Mouse (Mus musculus) embryonic facial prominence, embryonic 12.5 days (tissue): ENCODE results near the gene Slco3a1. TPM values are rescaled to one million over a fixed set of nuclear protein-coding genes. Genes with fewer than 3 reads are reported as not detected.

Experiments used
- ATAC-seq: fragments of 200-750 bp; cut with Nextera tagmentation; 2 replicates; pipeline ENCODE4 v1.8.0; 2017; ENCODE audit not compliant: insufficient number of reproducible peaks, insufficient read depth, low FRiP score, low TSS enrichment
- H3K27ac ChIP-seq: fragments of 300-500 bp; sonication (generic); 2 replicates; pipeline ENCODE4 v1.5.1; 2016; ENCODE audit warnings: mild to moderate bottlenecking
- H3K27me3 ChIP-seq: fragments of 300-500 bp; sonication (generic); 2 replicates; pipeline ENCODE4 v1.6.1; 2016; ENCODE audit warnings: mild to moderate bottlenecking, moderate library complexity
- H3K36me3 ChIP-seq: fragments of 300-500 bp; sonication (generic); 2 replicates; pipeline ENCODE4 v1.6.1; 2016; ENCODE audit warnings: mild to moderate bottlenecking
- H3K4me1 ChIP-seq: fragments of 300-500 bp; sonication (generic); 2 replicates; pipeline ENCODE4 v1.6.1; 2016
- H3K4me2 ChIP-seq: fragments of 300-500 bp; sonication (generic); replicated peaks from 2 replicates; pipeline ENCODE4 v1.6.1; 2016; ENCODE audit warnings: mild to moderate bottlenecking, moderate library complexity
- H3K4me3 ChIP-seq: fragments of 300-500 bp; sonication (generic); 2 replicates; pipeline ENCODE4 v1.5.1; 2016; ENCODE audit warnings: mild to moderate bottlenecking
- H3K9ac ChIP-seq: fragments of 300-500 bp; sonication (generic); 2 replicates; pipeline ENCODE4 v1.6.1; 2016; ENCODE audit warnings: mild to moderate bottlenecking, moderate library complexity
- H3K9me3 ChIP-seq: fragments of 300-500 bp; sonication (generic); 2 replicates; pipeline ENCODE4 v1.6.1; 2016; ENCODE audit warnings: mild to moderate bottlenecking, moderate library complexity
- WGBS: fragments of 180-500 bp; shearing (Covaris S2); methylation state at CpG from one replicate; pipeline ENCODE4 v1.1.7; 2016; 5-methylcytosine and 5-hydroxymethylcytosine counted together
- polyA plus RNA-seq: library from polyadenylated mRNA; unstranded; fragments of >200 nt; fragmentation: Nextera tagmentation; extraction: Ambion mirVana; gene quantifications from 2 replicates; pipeline ENCODE4 v1.2.1, GENCODE M21; 2016

Slco3a1 gene
- polyA plus RNA-seq = 11.8 and 11.9 TPM in 2 replicates

GRCm38 (mm10) chr7:74554608-74555311 lies at the start of gene Slco3a1:
Slco3a1 (minus strand) TSS chr7:74554780.
- peak; percentile 77 for ATAC-seq
- Histone ChIP-seq H3K4me2 (peak within 1 kb of the TSS; percentile 97), H3K36me3 (no peaks in the 10 kb centered on the region), H3K4me3 (peak within 1 kb of the TSS; percentile 63), H3K4me1 (peaks cover 28% of the 10 kb centered on the region; the same call in 1 of the 2 replicates), H3K9ac (peak within 1 kb of the TSS; percentile 75), H3K27me3 (peaks cover 11% of the 10 kb centered on the region; the same call in 1 of the 2 replicates), H3K27ac (peak within 1 kb of the TSS; percentile 69), H3K9me3 (no peaks in the 10 kb centered on the region)
- under 1% methylated on average over 65 of the region's 66 CpGs for WGBS

DNA sequence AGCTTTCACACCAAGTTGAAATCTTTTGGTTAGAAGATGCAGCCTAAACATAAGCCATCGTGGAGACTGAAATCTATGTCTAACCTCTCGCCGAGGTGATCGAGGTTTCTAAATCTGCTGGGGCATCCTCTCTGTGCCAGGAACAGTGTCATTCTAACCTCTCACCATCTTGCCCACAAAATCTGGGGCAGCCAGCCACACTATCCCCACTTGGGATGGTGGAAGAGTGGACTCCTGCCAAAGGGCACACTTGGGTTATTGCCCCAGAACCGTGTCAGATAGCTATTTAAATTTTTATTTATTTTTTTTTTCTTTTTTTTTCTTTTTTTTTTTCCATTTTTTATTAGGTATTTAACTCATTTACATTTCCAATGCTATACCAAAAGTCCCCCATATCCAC lies 46.4 kb upstream of the Slco3a1 start:
- no peak for ATAC-seq
- WGBS = 95% methylated on average over 5 of the region's 5 CpGs
- no peaks in the 10 kb centered on the region for H3K4me1 ChIP-seq
- H3K36me3 ChIP-seq = no peaks in the 10 kb centered on the region
- H3K27me3 ChIP-seq = no peaks in the 10 kb centered on the region
- H3K9me3 ChIP-seq = no peaks in the 10 kb centered on the region
- no peak overlapping the region for H3K4me2 ChIP-seq
- no peak overlapping the region for H3K9ac ChIP-seq
- no peak overlapping the region for H3K27ac ChIP-seq
- H3K4me3 ChIP-seq = no peak overlapping the region

- Histone ChIP-seq H3K27me3 (no peaks in the 10 kb centered on the region), H3K27ac (no peak overlapping the region), H3K9me3 (no peaks in the 10 kb centered on the region), H3K4me2 (no peak overlapping the region), H3K4me1 (no peaks in the 10 kb centered on the region), H3K9ac (no peak overlapping the region), H3K36me3 (no peaks in the 10 kb centered on the region), H3K4me3 (no peak overlapping the region)
- WGBS = 83% methylated on average over 1 of the region's 1 CpGs
- no peak for ATAC-seq
Measured at GRCm38 (mm10) chr7:74579411-74579810, 24.8 kb upstream of the Slco3a1 start.

DNA sequence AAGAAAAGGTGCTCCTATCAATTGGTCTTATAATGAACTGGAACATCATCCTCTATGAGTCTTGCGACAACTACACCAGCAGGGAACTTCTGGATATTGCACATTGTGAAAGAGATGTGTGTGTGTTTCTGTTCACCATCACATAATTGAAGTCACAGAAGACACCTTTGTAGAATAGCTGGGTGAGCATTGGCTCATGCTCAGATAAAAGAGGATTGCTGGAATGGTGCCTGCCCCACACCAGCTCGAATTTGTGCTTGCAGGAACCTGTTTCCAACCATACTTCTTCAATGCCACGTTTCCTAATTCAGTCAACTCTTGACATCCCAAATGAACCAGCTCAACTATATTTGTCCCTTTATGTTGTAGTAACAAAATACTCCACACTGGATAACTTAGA lies 21.1 kb upstream of the Slco3a1 start:
- Histone ChIP-seq H3K36me3 (no peaks in the 10 kb centered on the region), H3K9me3 (no peaks in the 10 kb centered on the region), H3K9ac (no peak overlapping the region), H3K27me3 (no peaks in the 10 kb centered on the region), H3K4me1 (no peaks in the 10 kb centered on the region), H3K27ac (no peak overlapping the region), H3K4me3 (no peak overlapping the region), H3K4me2 (no peak overlapping the region)
- no peak for ATAC-seq
- 80% methylated on average over 3 of the region's 3 CpGs for WGBS

DNA sequence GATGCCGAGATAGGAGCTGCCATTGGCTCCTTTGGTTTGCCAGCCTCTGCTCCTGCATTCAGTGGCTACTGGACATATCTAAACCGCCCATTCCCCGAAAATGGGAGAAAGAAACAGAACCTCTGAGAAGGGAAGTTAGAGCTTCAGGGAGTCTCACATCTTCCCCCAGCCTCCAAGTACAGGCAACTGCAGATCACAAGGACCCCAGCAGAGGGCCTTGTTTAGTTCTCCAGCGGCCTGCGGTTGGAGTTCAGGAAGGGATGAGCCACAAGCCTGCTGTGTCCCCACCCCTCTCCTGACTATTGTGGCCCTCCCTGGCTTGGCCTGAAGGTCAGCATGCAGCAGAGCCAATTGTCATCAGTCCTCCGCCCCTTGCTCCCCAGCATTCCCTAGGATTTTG lies 836 bp upstream of the Slco3a1 start:
- H3K4me1 ChIP-seq = peaks cover 28% of the 10 kb centered on the region; the same call in 1 of the 2 replicates
- H3K36me3 ChIP-seq = no peaks in the 10 kb centered on the region
- 17% methylated on average over 6 of the region's 6 CpGs for WGBS
- no peak for ATAC-seq
- H3K27me3 ChIP-seq = peaks cover 11% of the 10 kb centered on the region; the same call in 1 of the 2 replicates
- H3K4me3 ChIP-seq = peak overlapping the region; percentile 63
- no peaks in the 10 kb centered on the region for H3K9me3 ChIP-seq
- peak overlapping the region; percentile 97 for H3K4me2 ChIP-seq
- H3K9ac ChIP-seq = peak overlapping the region; percentile 75; the same call in 1 of the 2 replicates
- H3K27ac ChIP-seq = no peak overlapping the region

DNA sequence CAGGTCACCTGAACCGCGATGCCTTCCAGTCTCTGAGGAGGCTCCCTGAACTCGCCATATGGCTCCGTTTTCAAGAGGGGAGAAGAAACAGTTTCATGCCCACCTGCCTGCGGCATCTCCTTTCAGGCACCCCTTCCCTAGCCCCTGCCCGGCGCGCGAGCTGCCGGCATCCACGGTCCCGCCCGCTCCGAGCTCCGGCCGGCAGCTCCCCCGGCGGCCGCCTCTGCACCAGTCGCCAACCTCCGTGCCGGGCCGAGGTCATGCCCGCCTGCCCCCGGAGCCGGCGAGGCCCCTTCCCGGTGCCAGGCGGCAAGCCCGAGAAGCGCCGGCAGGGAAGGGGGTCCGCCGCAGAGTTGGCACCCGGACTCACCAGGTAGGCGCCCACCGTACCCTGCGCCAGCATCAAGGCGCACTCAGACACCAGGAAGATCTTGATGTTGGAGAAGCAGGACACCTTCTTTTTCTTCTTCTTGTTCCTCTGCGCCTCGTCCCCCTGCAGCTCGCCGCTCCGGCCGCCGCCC lies 479 bp downstream of the Slco3a1 start:
- H3K4me2 ChIP-seq = peak overlapping the region; percentile 97
- H3K27me3 ChIP-seq = peaks cover 11% of the 10 kb centered on the region; the same call in 1 of the 2 replicates
- no peaks in the 10 kb centered on the region for H3K9me3 ChIP-seq
- WGBS = under 1% methylated on average over 45 of the region's 46 CpGs
- peak; percentile 37; the same call in 1 of the 2 replicates for ATAC-seq
- peaks cover 28% of the 10 kb centered on the region; the same call in 1 of the 2 replicates for H3K4me1 ChIP-seq
- no peaks in the 10 kb centered on the region for H3K36me3 ChIP-seq
- peak overlapping the region; percentile 69 for H3K27ac ChIP-seq
- peak overlapping the region; percentile 63 for H3K4me3 ChIP-seq
- H3K9ac ChIP-seq = peak overlapping the region; percentile 75

DNA sequence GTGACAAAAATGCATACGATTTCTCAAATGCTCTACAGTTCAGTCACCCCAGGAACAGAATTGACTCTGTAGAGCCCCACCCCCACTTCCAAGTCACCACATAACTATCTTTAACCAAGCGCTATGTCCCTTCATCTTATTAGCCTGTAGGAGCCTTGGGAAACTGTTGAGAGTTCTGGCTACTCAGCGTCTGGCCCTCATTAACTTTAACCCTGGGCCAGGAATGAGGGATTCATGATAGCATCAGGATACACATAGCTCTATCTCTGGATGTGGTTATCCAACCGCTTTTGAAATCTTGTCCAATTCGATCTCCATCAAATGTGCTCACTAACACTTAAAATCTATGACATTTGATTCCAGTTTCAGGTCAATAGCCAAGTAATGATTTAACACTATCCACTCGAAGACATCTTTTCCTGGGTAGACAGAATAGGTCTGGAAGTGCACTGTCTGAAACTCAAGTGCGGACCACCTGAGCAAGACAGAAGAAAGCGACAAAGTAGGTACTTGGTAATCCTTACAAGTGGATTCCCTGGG lies 1.4 kb downstream of the Slco3a1 start:
- WGBS = 33% methylated on average over 8 of the region's 8 CpGs
- H3K4me3 ChIP-seq = peak overlapping the region; percentile 63
- H3K27ac ChIP-seq = no peak overlapping the region
- no peak for ATAC-seq
- H3K9me3 ChIP-seq = no peaks in the 10 kb centered on the region
- peaks cover 28% of the 10 kb centered on the region; the same call in 1 of the 2 replicates for H3K4me1 ChIP-seq
- peak overlapping the region; percentile 97 for H3K4me2 ChIP-seq
- no peak overlapping the region for H3K9ac ChIP-seq
- H3K36me3 ChIP-seq = no peaks in the 10 kb centered on the region
- peaks cover 11% of the 10 kb centered on the region; the same call in 1 of the 2 replicates for H3K27me3 ChIP-seq

DNA sequence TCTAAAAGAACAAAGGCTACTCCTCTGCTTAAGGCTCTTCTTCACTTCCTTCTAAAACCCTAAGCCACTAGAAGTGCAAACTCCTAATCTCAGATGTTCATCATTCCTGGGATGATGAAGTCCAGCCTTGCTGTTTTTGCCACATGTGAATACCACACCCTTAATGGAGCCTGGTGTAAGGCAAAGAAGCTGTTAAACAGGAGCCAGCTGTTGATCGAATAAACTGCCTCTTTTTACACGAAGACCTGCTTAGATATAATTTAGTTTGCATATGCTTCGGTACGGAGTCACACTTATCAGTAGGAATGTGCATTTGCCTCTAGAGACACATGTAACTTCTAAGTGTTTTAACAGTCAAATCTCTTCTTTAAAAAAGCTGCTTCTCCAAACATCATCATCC lies 2.0 kb downstream of the Slco3a1 start:
- no peak overlapping the region for H3K27ac ChIP-seq
- no peak for ATAC-seq
- H3K4me1 ChIP-seq = peaks cover 28% of the 10 kb centered on the region; the same call in 1 of the 2 replicates
- H3K4me3 ChIP-seq = no peak overlapping the region
- WGBS = 53% methylated on average over 4 of the region's 4 CpGs
- no peaks in the 10 kb centered on the region for H3K9me3 ChIP-seq
- H3K4me2 ChIP-seq = peak overlapping the region; percentile 97; the same call in 1 of the 2 replicates
- peaks cover 11% of the 10 kb centered on the region; the same call in 1 of the 2 replicates for H3K27me3 ChIP-seq
- no peaks in the 10 kb centered on the region for H3K36me3 ChIP-seq
- H3K9ac ChIP-seq = no peak overlapping the region

DNA sequence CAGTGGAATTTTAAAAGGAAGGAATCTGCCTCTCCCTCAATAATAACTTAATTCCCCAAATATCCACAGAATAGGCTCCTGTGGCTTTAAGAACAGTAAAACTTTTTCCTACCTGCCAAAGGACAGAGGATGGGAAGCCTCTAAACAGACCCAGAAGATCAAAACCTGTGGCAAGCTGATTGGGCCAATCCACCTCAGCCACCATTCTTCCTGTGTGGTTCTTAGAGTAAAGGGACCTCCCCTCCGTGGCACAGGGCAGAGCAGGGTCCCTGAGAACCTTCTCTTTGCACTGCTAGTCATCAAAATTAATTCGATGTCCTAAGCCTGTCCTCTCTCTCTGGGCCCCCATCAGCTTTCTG lies 2.6 kb downstream of the Slco3a1 start:
- 53% methylated on average over 2 of the region's 2 CpGs for WGBS
- H3K4me2 ChIP-seq = no peak overlapping the region

GRCm38 (mm10) chr7:74551338-74551999 lies 3.1 kb downstream of the Slco3a1 start:
- Histone ChIP-seq H3K4me3 (no peak overlapping the region), H3K4me1 (peaks cover 28% of the 10 kb centered on the region; the same call in 1 of the 2 replicates), H3K9me3 (no peaks in the 10 kb centered on the region), H3K27me3 (peaks cover 11% of the 10 kb centered on the region; the same call in 1 of the 2 replicates), H3K36me3 (no peaks in the 10 kb centered on the region), H3K9ac (no peak overlapping the region), H3K27ac (no peak overlapping the region), H3K4me2 (no peak overlapping the region)
- ATAC-seq = no peak
- WGBS = 81% methylated on average over 9 of the region's 9 CpGs

More for the DNA sequence above, 2.6 kb downstream of the Slco3a1 start:
- H3K4me3 ChIP-seq = no peak overlapping the region
- H3K9me3 ChIP-seq = no peaks in the 10 kb centered on the region
- H3K4me1 ChIP-seq = peaks cover 28% of the 10 kb centered on the region; the same call in 1 of the 2 replicates
- no peaks in the 10 kb centered on the region for H3K36me3 ChIP-seq
- ATAC-seq = no peak
- peaks cover 11% of the 10 kb centered on the region; the same call in 1 of the 2 replicates for H3K27me3 ChIP-seq
- H3K27ac ChIP-seq = no peak overlapping the region
- H3K9ac ChIP-seq = no peak overlapping the region

- Histone ChIP-seq H3K4me1 (peaks cover 17% of the 10 kb centered on the region; the same call in 1 of the 2 replicates), H3K27me3 (peaks cover 11% of the 10 kb centered on the region; the same call in 1 of the 2 replicates), H3K9me3 (no peaks in the 10 kb centered on the region), H3K27ac (no peak overlapping the region), H3K9ac (no peak overlapping the region), H3K36me3 (no peaks in the 10 kb centered on the region), H3K4me3 (no peak overlapping the region), H3K4me2 (no peak overlapping the region)
- 18% methylated on average over 6 of the region's 6 CpGs for WGBS
- ATAC-seq = no peak
Measured at GRCm38 (mm10) chr7:74549686-74550085, 4.9 kb downstream of the Slco3a1 start.
